Mouse (Mus musculus): Measurements from ENCODE around the gene Tm7sf3.

DNA sequence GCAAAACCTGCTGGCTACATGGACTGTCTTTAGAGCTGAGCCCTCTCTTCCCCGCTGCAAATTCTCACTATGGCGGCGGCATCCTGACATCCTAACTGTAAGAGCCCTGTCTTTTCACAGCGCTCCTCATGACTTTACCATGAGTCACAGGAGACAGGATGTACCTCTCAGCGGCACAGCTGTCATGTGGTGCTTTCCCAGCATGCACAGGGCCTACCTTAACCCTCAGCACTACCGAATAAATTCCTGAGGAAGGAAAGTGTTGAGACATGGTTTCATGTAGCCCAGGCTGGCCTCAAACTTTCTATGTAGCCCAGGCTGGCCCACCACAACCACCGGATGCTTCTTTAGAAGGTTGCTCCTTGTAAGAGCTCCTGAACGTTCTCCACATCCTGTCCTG, 26.7 kb downstream of the Tm7sf3 start:
- no peak for TF ChIP-seq CTCF (IDR thresholded peaks at IDR 0.05; ENCODE audit: control insufficient read depth, insufficient read depth, insufficient read length)
- TF ChIP-seq MYOD1 (IDR thresholded peaks at IDR 0.05; ENCODE audit: control insufficient read depth, insufficient read length, low read depth): no peak
- TF ChIP-seq CEBPB (IDR thresholded peaks at IDR 0.05; ENCODE audit: low read depth): no peak
- no peak for TF ChIP-seq MAX (IDR thresholded peaks at IDR 0.05)

Data from C2C12 (cell line).